Mouse (Mus musculus): ENCODE data around the gene Fbxw7. TPM values are rescaled to one million over a fixed set of nuclear protein-coding genes. Genes with fewer than 3 reads are reported as not detected.

The Fbxw7 gene
- polyA plus RNA-seq, 1 experiment from 2014 or later, result 16.8 TPM

- WGBS, result 72% methylated on average over 5 of the region's 5 CpGs
- H3K27me3 ChIP-seq (ENCODE audit: control insufficient read depth, insufficient read depth, low read length), result no peaks in the 10 kb centered on the region
- H3K4me2 ChIP-seq (replicated peaks; ENCODE audit: low read depth, low read length), result no peak overlapping the region
- no peak for ATAC-seq (ENCODE audit: insufficient number of reproducible peaks, insufficient read depth, low FRiP score, low read depth)
- H3K36me3 ChIP-seq (ENCODE audit: control insufficient read depth, insufficient read depth, low read length), result peaks cover 14% of the 10 kb centered on the region; the same call in 1 of the 2 replicates
- no peak overlapping the region for H3K27ac ChIP-seq (ENCODE audit: low read length)
- H3K4me1 ChIP-seq (ENCODE audit: control insufficient read depth, insufficient read depth, low read length), result no peaks in the 10 kb centered on the region
- H3K9me3 ChIP-seq (ENCODE audit: control insufficient read depth, low read depth, low read length), result no peaks in the 10 kb centered on the region
- H3K4me3 ChIP-seq (ENCODE audit: low read depth, low read length), result no peak overlapping the region
- no peak overlapping the region for H3K9ac ChIP-seq (replicated peaks; ENCODE audit: low read depth, low read length)
These were observed 156.5 kb downstream of the Fbxw7 start for GRCm38 (mm10) chr3:84971561-84971960.

- Histone ChIP-seq H3K4me1 (ENCODE audit: control insufficient read depth, insufficient read depth, low read length) (no peaks in the 10 kb centered on the region), H3K4me3 (ENCODE audit: low read depth, low read length) (no peak overlapping the region), H3K9me3 (ENCODE audit: control insufficient read depth, low read depth, low read length) (no peaks in the 10 kb centered on the region), H3K9ac (replicated peaks; ENCODE audit: low read depth, low read length) (no peak overlapping the region), H3K27me3 (ENCODE audit: control insufficient read depth, insufficient read depth, low read length) (no peaks in the 10 kb centered on the region), H3K36me3 (ENCODE audit: control insufficient read depth, insufficient read depth, low read length) (peaks cover 20% of the 10 kb centered on the region; the same call in 1 of the 2 replicates), H3K4me2 (replicated peaks; ENCODE audit: low read depth, low read length) (no peak overlapping the region), H3K27ac (ENCODE audit: low read length) (no peak overlapping the region)
- no peak for ATAC-seq (ENCODE audit: insufficient number of reproducible peaks, insufficient read depth, low FRiP score, low read depth)
- 92% methylated on average over 2 of the region's 2 CpGs for WGBS
These were observed 157.8 kb downstream of the Fbxw7 start for GRCm38 (mm10) chr3:84972881-84973280.

DNA sequence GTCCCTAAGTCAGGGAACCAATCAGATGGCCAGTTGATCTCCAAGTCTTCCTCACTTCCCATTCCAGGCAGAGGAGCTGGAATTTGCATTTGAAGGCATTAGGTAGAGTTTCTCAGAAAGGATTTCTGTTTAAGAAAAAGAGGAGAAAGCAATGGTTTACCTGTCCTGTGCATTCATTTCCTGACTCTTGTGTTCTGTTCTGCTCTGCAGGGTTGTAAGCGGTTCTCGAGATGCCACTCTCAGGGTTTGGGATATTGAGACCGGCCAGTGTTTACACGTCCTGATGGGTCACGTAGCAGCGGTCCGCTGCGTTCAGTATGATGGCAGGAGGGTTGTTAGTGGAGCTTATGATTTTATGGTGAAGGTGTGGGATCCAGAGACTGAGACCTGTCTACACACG, 159.1 kb downstream of the Fbxw7 start:
- Histone ChIP-seq H3K27ac (ENCODE audit: low read length) (no peak overlapping the region), H3K4me2 (replicated peaks; ENCODE audit: low read depth, low read length) (no peak overlapping the region), H3K4me3 (ENCODE audit: low read depth, low read length) (no peak overlapping the region), H3K9me3 (ENCODE audit: control insufficient read depth, low read depth, low read length) (no peaks in the 10 kb centered on the region), H3K9ac (replicated peaks; ENCODE audit: low read depth, low read length) (no peak overlapping the region), H3K4me1 (ENCODE audit: control insufficient read depth, insufficient read depth, low read length) (no peaks in the 10 kb centered on the region), H3K27me3 (ENCODE audit: control insufficient read depth, insufficient read depth, low read length) (no peaks in the 10 kb centered on the region), H3K36me3 (ENCODE audit: control insufficient read depth, insufficient read depth, low read length) (peaks cover 20% of the 10 kb centered on the region; the same call in 1 of the 2 replicates)
- WGBS, result 88% methylated on average over 9 of the region's 9 CpGs
- ATAC-seq (ENCODE audit: insufficient number of reproducible peaks, insufficient read depth, low FRiP score, low read depth), result no peak

GRCm38 (mm10) chr3:84978676-84979075, 163.6 kb downstream of the Fbxw7 start:
- no peak overlapping the region for H3K4me2 ChIP-seq (replicated peaks; ENCODE audit: low read depth, low read length)
- no peak for ATAC-seq (ENCODE audit: insufficient number of reproducible peaks, insufficient read depth, low FRiP score, low read depth)
- H3K27me3 ChIP-seq (ENCODE audit: control insufficient read depth, insufficient read depth, low read length), result no peaks in the 10 kb centered on the region
- peaks cover 11% of the 10 kb centered on the region; the same call in 1 of the 2 replicates for H3K36me3 ChIP-seq (ENCODE audit: control insufficient read depth, insufficient read depth, low read length)
- no peaks in the 10 kb centered on the region for H3K4me1 ChIP-seq (ENCODE audit: control insufficient read depth, insufficient read depth, low read length)
- H3K9me3 ChIP-seq (ENCODE audit: control insufficient read depth, low read depth, low read length), result no peaks in the 10 kb centered on the region
- no peak overlapping the region for H3K27ac ChIP-seq (ENCODE audit: low read length)
- WGBS, result 91% methylated on average over 11 of the region's 11 CpGs
- H3K9ac ChIP-seq (replicated peaks; ENCODE audit: low read depth, low read length), result no peak overlapping the region
- H3K4me3 ChIP-seq (ENCODE audit: low read depth, low read length), result no peak overlapping the region

DNA sequence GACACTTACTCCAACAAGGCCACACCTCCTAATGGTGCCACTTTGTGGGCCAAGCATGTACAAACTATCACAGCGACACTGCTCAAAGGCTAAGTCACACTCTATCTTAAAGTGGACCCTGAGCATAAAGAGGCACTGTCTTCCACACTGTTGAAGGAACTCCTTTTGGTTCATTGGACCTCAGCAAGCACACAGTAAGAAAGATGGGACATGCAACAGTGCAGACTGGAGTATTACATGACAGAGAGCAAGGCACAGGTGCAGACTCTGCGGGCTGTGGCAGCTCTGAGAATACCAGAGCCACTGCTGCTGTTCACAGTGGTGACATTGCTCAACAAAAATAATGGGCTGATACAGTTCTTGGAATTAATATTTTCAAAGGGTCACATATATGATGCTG, 165.1 kb downstream of the Fbxw7 start:
- Histone ChIP-seq H3K4me1 (ENCODE audit: control insufficient read depth, insufficient read depth, low read length) (no peaks in the 10 kb centered on the region), H3K27ac (ENCODE audit: low read length) (no peak overlapping the region), H3K27me3 (ENCODE audit: control insufficient read depth, insufficient read depth, low read length) (no peaks in the 10 kb centered on the region), H3K4me2 (replicated peaks; ENCODE audit: low read depth, low read length) (no peak overlapping the region), H3K36me3 (ENCODE audit: control insufficient read depth, insufficient read depth, low read length) (peaks cover 11% of the 10 kb centered on the region; the same call in 1 of the 2 replicates), H3K9ac (replicated peaks; ENCODE audit: low read depth, low read length) (no peak overlapping the region), H3K4me3 (ENCODE audit: low read depth, low read length) (no peak overlapping the region), H3K9me3 (ENCODE audit: control insufficient read depth, low read depth, low read length) (no peaks in the 10 kb centered on the region)
- 94% methylated on average over 2 of the region's 2 CpGs for WGBS
- ATAC-seq (ENCODE audit: insufficient number of reproducible peaks, insufficient read depth, low FRiP score, low read depth), result no peak

GRCm38 (mm10) chr3:84982688-84983087, 167.6 kb downstream of the Fbxw7 start:
- ATAC-seq (ENCODE audit: insufficient number of reproducible peaks, insufficient read depth, low FRiP score, low read depth), result no peak
- 30% methylated on average over 4 of the region's 4 CpGs for WGBS
- H3K9me3 ChIP-seq (ENCODE audit: control insufficient read depth, low read depth, low read length), result no peaks in the 10 kb centered on the region

GRCm38 (mm10) chr3:84985121-84985625, 170.1 kb downstream of the Fbxw7 start:
- Histone ChIP-seq H3K9ac (replicated peaks; ENCODE audit: low read depth, low read length) (no peak overlapping the region), H3K4me3 (ENCODE audit: low read depth, low read length) (no peak overlapping the region), H3K27ac (ENCODE audit: low read length) (no peak overlapping the region), H3K9me3 (ENCODE audit: control insufficient read depth, low read depth, low read length) (no peaks in the 10 kb centered on the region), H3K4me2 (replicated peaks; ENCODE audit: low read depth, low read length) (no peak overlapping the region), H3K4me1 (ENCODE audit: control insufficient read depth, insufficient read depth, low read length) (no peaks in the 10 kb centered on the region), H3K36me3 (ENCODE audit: control insufficient read depth, insufficient read depth, low read length) (no peaks in the 10 kb centered on the region), H3K27me3 (ENCODE audit: control insufficient read depth, insufficient read depth, low read length) (no peaks in the 10 kb centered on the region)
- 74% methylated on average over 8 of the region's 8 CpGs for WGBS
- no peak for ATAC-seq (ENCODE audit: insufficient number of reproducible peaks, insufficient read depth, low FRiP score, low read depth)

More at GRCm38 (mm10) chr3:84982688-84983087, 167.6 kb downstream of the Fbxw7 start:
- Histone ChIP-seq H3K36me3 (ENCODE audit: control insufficient read depth, insufficient read depth, low read length) (no peaks in the 10 kb centered on the region; the same call in 1 of the 2 replicates), H3K4me3 (ENCODE audit: low read depth, low read length) (no peak overlapping the region), H3K9ac (replicated peaks; ENCODE audit: low read depth, low read length) (no peak overlapping the region), H3K4me2 (replicated peaks; ENCODE audit: low read depth, low read length) (no peak overlapping the region), H3K27ac (ENCODE audit: low read length) (no peak overlapping the region), H3K27me3 (ENCODE audit: control insufficient read depth, insufficient read depth, low read length) (no peaks in the 10 kb centered on the region), H3K4me1 (ENCODE audit: control insufficient read depth, insufficient read depth, low read length) (no peaks in the 10 kb centered on the region)

GRCm38 (mm10) chr3:84988880-84989279, 173.8 kb downstream of the Fbxw7 start:
- Histone ChIP-seq H3K27me3 (ENCODE audit: control insufficient read depth, insufficient read depth, low read length) (no peaks in the 10 kb centered on the region), H3K4me3 (ENCODE audit: low read depth, low read length) (no peak overlapping the region), H3K9ac (replicated peaks; ENCODE audit: low read depth, low read length) (no peak overlapping the region), H3K36me3 (ENCODE audit: control insufficient read depth, insufficient read depth, low read length) (no peaks in the 10 kb centered on the region), H3K4me1 (ENCODE audit: control insufficient read depth, insufficient read depth, low read length) (no peaks in the 10 kb centered on the region), H3K9me3 (ENCODE audit: control insufficient read depth, low read depth, low read length) (no peaks in the 10 kb centered on the region), H3K27ac (ENCODE audit: low read length) (no peak overlapping the region), H3K4me2 (replicated peaks; ENCODE audit: low read depth, low read length) (no peak overlapping the region)
- 88% methylated on average over 4 of the region's 4 CpGs for WGBS
- ATAC-seq (ENCODE audit: insufficient number of reproducible peaks, insufficient read depth, low FRiP score, low read depth), result no peak

GRCm38 (mm10) chr3:85005257-85005656, 190.2 kb downstream of the Fbxw7 start:
- no peak for ATAC-seq (ENCODE audit: insufficient number of reproducible peaks, insufficient read depth, low FRiP score, low read depth)
- Histone ChIP-seq H3K27ac (ENCODE audit: low read length) (no peak overlapping the region), H3K4me1 (ENCODE audit: control insufficient read depth, insufficient read depth, low read length) (no peaks in the 10 kb centered on the region), H3K27me3 (ENCODE audit: control insufficient read depth, insufficient read depth, low read length) (no peaks in the 10 kb centered on the region), H3K9me3 (ENCODE audit: control insufficient read depth, low read depth, low read length) (no peaks in the 10 kb centered on the region), H3K9ac (replicated peaks; ENCODE audit: low read depth, low read length) (no peak overlapping the region), H3K4me2 (replicated peaks; ENCODE audit: low read depth, low read length) (no peak overlapping the region), H3K4me3 (ENCODE audit: low read depth, low read length) (no peak overlapping the region), H3K36me3 (ENCODE audit: control insufficient read depth, insufficient read depth, low read length) (no peaks in the 10 kb centered on the region)
- 89% methylated on average over 2 of the region's 2 CpGs for WGBS
